Mouse (Mus musculus): ENCODE data around the gene Nsun7. TPM values are rescaled to one million over a fixed set of nuclear protein-coding genes. Genes with fewer than 3 reads are reported as not detected.

Gene Nsun7
- polyA plus RNA-seq (2014; fragmentation: Nextera tagmentation; extraction: Ambion mirVana): 0.46 and 0.52 TPM in 2 replicates

GRCm38 (mm10) chr5:66259756-66260448 is at the start of gene Nsun7:
TSS of gene Nsun7 (plus strand) at chr5:66259897.
- DNase-seq (ENCODE audit: low spot score): peak; percentile 81
- under 1% methylated on average over 44 of the region's 44 CpGs for WGBS

GRCm38 (mm10) chr5:66214395-66214935 is 45.2 kb upstream of the Nsun7 start:
- no peak overlapping the region for H3K9ac ChIP-seq (replicated peaks; ENCODE audit: low read length)
- DNase-seq (ENCODE audit: low spot score): no peak
- H3K4me3 ChIP-seq (ENCODE audit: low read depth, low read length): no peak overlapping the region
- H3K27me3 ChIP-seq (ENCODE audit: control insufficient read depth, insufficient read depth, low read length): no peaks in the 10 kb centered on the region
- H3K4me1 ChIP-seq (ENCODE audit: control insufficient read depth, insufficient read depth, low read length): no peaks in the 10 kb centered on the region
- no peak overlapping the region for H3K4me2 ChIP-seq (ENCODE audit: low read depth, low read length)
- 63% methylated on average over 7 of the region's 7 CpGs for WGBS
- H3K36me3 ChIP-seq (replicated peaks; ENCODE audit: control insufficient read depth, insufficient read depth, low read depth, low read length): no peaks in the 10 kb centered on the region
- ATAC-seq (replicated peaks; ENCODE audit: insufficient number of reproducible peaks, low FRiP score, low TSS enrichment, low read depth): no peak
- H3K9me3 ChIP-seq (replicated peaks; ENCODE audit: control insufficient read depth, low read length): no peaks in the 10 kb centered on the region
- no peak overlapping the region for H3K27ac ChIP-seq (replicated peaks; ENCODE audit: low read depth, low read length)

More at GRCm38 (mm10) chr5:66259756-66260448, at the start of gene Nsun7:
- peak within 1 kb of the TSS; percentile 65 for H3K4me3 ChIP-seq (ENCODE audit: low read depth, low read length)
- H3K36me3 ChIP-seq (replicated peaks; ENCODE audit: control insufficient read depth, insufficient read depth, low read depth, low read length): no peaks in the 10 kb centered on the region
- H3K27me3 ChIP-seq (ENCODE audit: control insufficient read depth, insufficient read depth, low read length): no peaks in the 10 kb centered on the region
- H3K27ac ChIP-seq (replicated peaks; ENCODE audit: low read depth, low read length): no peak within 1 kb of the TSS
- peak within 1 kb of the TSS; percentile 93 for H3K4me2 ChIP-seq (ENCODE audit: low read depth, low read length)
- no peaks in the 10 kb centered on the region for H3K4me1 ChIP-seq (ENCODE audit: control insufficient read depth, insufficient read depth, low read length)
- peak; percentile 72 for ATAC-seq (replicated peaks; ENCODE audit: insufficient number of reproducible peaks, low FRiP score, low TSS enrichment, low read depth)
- peak within 1 kb of the TSS; percentile 77 for H3K9ac ChIP-seq (replicated peaks; ENCODE audit: low read length)
- no peaks in the 10 kb centered on the region for H3K9me3 ChIP-seq (replicated peaks; ENCODE audit: control insufficient read depth, low read length)

GRCm38 (mm10) chr5:66215569-66216277 is 44.0 kb upstream of the Nsun7 start:
- ATAC-seq (replicated peaks; ENCODE audit: insufficient number of reproducible peaks, low FRiP score, low TSS enrichment, low read depth) (no peak), DNase-seq (ENCODE audit: low spot score) (no peak)
- Histone ChIP-seq H3K36me3 (replicated peaks; ENCODE audit: control insufficient read depth, insufficient read depth, low read depth, low read length) (no peaks in the 10 kb centered on the region), H3K27me3 (ENCODE audit: control insufficient read depth, insufficient read depth, low read length) (no peaks in the 10 kb centered on the region), H3K4me3 (ENCODE audit: low read depth, low read length) (no peak overlapping the region), H3K4me2 (ENCODE audit: low read depth, low read length) (no peak overlapping the region), H3K9me3 (replicated peaks; ENCODE audit: control insufficient read depth, low read length) (no peaks in the 10 kb centered on the region), H3K27ac (replicated peaks; ENCODE audit: low read depth, low read length) (no peak overlapping the region), H3K9ac (replicated peaks; ENCODE audit: low read length) (no peak overlapping the region), H3K4me1 (ENCODE audit: control insufficient read depth, insufficient read depth, low read length) (no peaks in the 10 kb centered on the region)
- 67% methylated on average over 10 of the region's 10 CpGs for WGBS

- Histone ChIP-seq H3K27ac (replicated peaks; ENCODE audit: low read depth, low read length) (no peak overlapping the region), H3K27me3 (ENCODE audit: control insufficient read depth, insufficient read depth, low read length) (no peaks in the 10 kb centered on the region), H3K4me2 (ENCODE audit: low read depth, low read length) (no peak overlapping the region), H3K4me3 (ENCODE audit: low read depth, low read length) (no peak overlapping the region), H3K9me3 (replicated peaks; ENCODE audit: control insufficient read depth, low read length) (no peaks in the 10 kb centered on the region), H3K36me3 (replicated peaks; ENCODE audit: control insufficient read depth, insufficient read depth, low read depth, low read length) (no peaks in the 10 kb centered on the region), H3K4me1 (ENCODE audit: control insufficient read depth, insufficient read depth, low read length) (no peaks in the 10 kb centered on the region), H3K9ac (replicated peaks; ENCODE audit: low read length) (no peak overlapping the region)
- 33% methylated on average over 6 of the region's 6 CpGs for WGBS
- ATAC-seq (replicated peaks; ENCODE audit: insufficient number of reproducible peaks, low FRiP score, low TSS enrichment, low read depth) (no peak), DNase-seq (ENCODE audit: low spot score) (peak; percentile 55)
Observed at GRCm38 (mm10) chr5:66219692-66220091, 40.0 kb upstream of the Nsun7 start.

- no peak overlapping the region for H3K4me2 ChIP-seq (ENCODE audit: low read depth, low read length)
- DNase-seq (ENCODE audit: low spot score) (no peak), ATAC-seq (replicated peaks; ENCODE audit: insufficient number of reproducible peaks, low FRiP score, low TSS enrichment, low read depth) (no peak)
- no peak overlapping the region for H3K4me3 ChIP-seq (ENCODE audit: low read depth, low read length)
- no peaks in the 10 kb centered on the region for H3K36me3 ChIP-seq (replicated peaks; ENCODE audit: control insufficient read depth, insufficient read depth, low read depth, low read length)
- H3K27ac ChIP-seq (replicated peaks; ENCODE audit: low read depth, low read length): no peak overlapping the region
- no peaks in the 10 kb centered on the region for H3K9me3 ChIP-seq (replicated peaks; ENCODE audit: control insufficient read depth, low read length)
- WGBS: 74% methylated on average over 9 of the region's 9 CpGs
- no peaks in the 10 kb centered on the region for H3K4me1 ChIP-seq (ENCODE audit: control insufficient read depth, insufficient read depth, low read length)
- no peak overlapping the region for H3K9ac ChIP-seq (replicated peaks; ENCODE audit: low read length)
- no peaks in the 10 kb centered on the region for H3K27me3 ChIP-seq (ENCODE audit: control insufficient read depth, insufficient read depth, low read length)
Observed at GRCm38 (mm10) chr5:66220620-66221019, 39.1 kb upstream of the Nsun7 start.

- no peak for ATAC-seq (replicated peaks; ENCODE audit: insufficient number of reproducible peaks, low FRiP score, low TSS enrichment, low read depth)
- 92% methylated on average over 15 of the region's 15 CpGs for WGBS
- Histone ChIP-seq H3K27ac (replicated peaks; ENCODE audit: low read depth, low read length) (no peak overlapping the region), H3K4me3 (ENCODE audit: low read depth, low read length) (no peak overlapping the region), H3K9me3 (replicated peaks; ENCODE audit: control insufficient read depth, low read length) (no peaks in the 10 kb centered on the region), H3K4me1 (ENCODE audit: control insufficient read depth, insufficient read depth, low read length) (no peaks in the 10 kb centered on the region), H3K4me2 (ENCODE audit: low read depth, low read length) (no peak overlapping the region), H3K27me3 (ENCODE audit: control insufficient read depth, insufficient read depth, low read length) (no peaks in the 10 kb centered on the region), H3K36me3 (replicated peaks; ENCODE audit: control insufficient read depth, insufficient read depth, low read depth, low read length) (no peaks in the 10 kb centered on the region), H3K9ac (replicated peaks; ENCODE audit: low read length) (no peak overlapping the region)
- no peak for DNase-seq (ENCODE audit: low spot score)
Observed at GRCm38 (mm10) chr5:66222916-66223315, 36.8 kb upstream of the Nsun7 start.

- H3K9me3 ChIP-seq (replicated peaks; ENCODE audit: control insufficient read depth, low read length): no peaks in the 10 kb centered on the region
- no peak for DNase-seq (ENCODE audit: low spot score)
- 95% methylated on average over 7 of the region's 7 CpGs for WGBS
Observed at GRCm38 (mm10) chr5:66226526-66226925, 33.2 kb upstream of the Nsun7 start.

More at GRCm38 (mm10) chr5:66226526-66226925, 33.2 kb upstream of the Nsun7 start:
- no peak for ATAC-seq (replicated peaks; ENCODE audit: insufficient number of reproducible peaks, low FRiP score, low TSS enrichment, low read depth)
- Histone ChIP-seq H3K4me2 (ENCODE audit: low read depth, low read length) (no peak overlapping the region), H3K4me1 (ENCODE audit: control insufficient read depth, insufficient read depth, low read length) (no peaks in the 10 kb centered on the region), H3K4me3 (ENCODE audit: low read depth, low read length) (no peak overlapping the region), H3K27me3 (ENCODE audit: control insufficient read depth, insufficient read depth, low read length) (no peaks in the 10 kb centered on the region), H3K36me3 (replicated peaks; ENCODE audit: control insufficient read depth, insufficient read depth, low read depth, low read length) (no peaks in the 10 kb centered on the region), H3K9ac (replicated peaks; ENCODE audit: low read length) (no peak overlapping the region), H3K27ac (replicated peaks; ENCODE audit: low read depth, low read length) (no peak overlapping the region)
